Mouse (Mus musculus) liver, embryonic 14.5 days (tissue): ENCODE results near the gene Ntrk3. TPM values are rescaled to one million over a fixed set of nuclear protein-coding genes. Genes with fewer than 3 reads are reported as not detected.

Source experiments
- ATAC-seq: fragments of 200-750 bp; cut with Nextera tagmentation; 2 replicates; pipeline ENCODE4 v1.8.0; 2017; ENCODE audit warnings: moderate number of reproducible peaks, mild to moderate bottlenecking, moderate library complexity; ENCODE audit not compliant: insufficient read depth
- DNase-seq, 3 experiments: peaks; one replicate each; pipeline ENCODE4 v3.0.0-alpha.2; 2012 to 2013; ENCODE audit warnings: low read depth in 3 of 3, low spot score in 3 of 3
- H3K27ac ChIP-seq: fragments of 300-500 bp; sonication (generic); 2 replicates; pipeline ENCODE4 v1.5.1; 2014; ENCODE audit warnings: moderate library complexity, mild to moderate bottlenecking, control low read depth, inconsistent platforms
- H3K27me3 ChIP-seq: fragments of 300-500 bp; sonication (generic); 2 replicates; pipeline ENCODE4 v1.6.1; 2014; ENCODE audit warnings: mild to moderate bottlenecking, low read length, moderate library complexity; ENCODE audit not compliant: control insufficient read depth, insufficient read depth
- H3K36me3 ChIP-seq: fragments of 300-500 bp; sonication (generic); replicated peaks from 2 replicates; pipeline ENCODE4 v1.6.1; 2014; ENCODE audit warnings: low read depth; ENCODE audit not compliant: control insufficient read depth, insufficient read depth
- H3K4me1 ChIP-seq, 2 experiments: fragments of 200-500 bp in 1 of 2; fragments of 300-500 bp in 1 of 2; sonication (generic) in 1 of 2; replicated peaks; 2 replicates each; pipeline ENCODE4 v1.6.1; 2012 to 2014; ENCODE audit warnings: antibody characterized with exemption in 1 of 2, inconsistent platforms in 1 of 2, low read length in 1 of 2; ENCODE audit not compliant: control insufficient read depth in 2 of 2, insufficient read depth in 2 of 2
- H3K4me2 ChIP-seq: fragments of 300-500 bp; sonication (generic); 2 replicates; pipeline ENCODE4 v1.6.1; 2014; ENCODE audit warnings: low read depth, mild to moderate bottlenecking, control low read depth, moderate library complexity
- H3K4me3 ChIP-seq, 2 experiments: fragments of 200-500 bp in 1 of 2; fragments of 300-500 bp in 1 of 2; sonication (generic) in 1 of 2; 2 replicates each; pipeline ENCODE4 v1.5.1; 2012 to 2014; ENCODE audit warnings: low read depth in 2 of 2, low read length in 2 of 2, mild to moderate bottlenecking in 2 of 2, control low read depth in 1 of 2, inconsistent platforms in 1 of 2, moderate library complexity in 1 of 2; ENCODE audit not compliant: insufficient read depth in 1 of 2
- H3K9ac ChIP-seq: fragments of 300-500 bp; sonication (generic); replicated peaks from 2 replicates; pipeline ENCODE4 v1.6.1; 2014; ENCODE audit warnings: mild to moderate bottlenecking, control low read depth, moderate library complexity
- H3K9me3 ChIP-seq: fragments of 300-500 bp; sonication (generic); 2 replicates; pipeline ENCODE4 v1.6.1; 2016; ENCODE audit warnings: low read length, mixed read lengths; ENCODE audit not compliant: control insufficient read depth
- CTCF ChIP-seq: IDR thresholded peaks from 2 replicates; pipeline ENCODE4 v1.5.1; 2016; ENCODE audit warnings: antibody characterized with exemption, low read depth, control low read depth
- EP300 ChIP-seq: IDR thresholded peaks from 2 replicates; pipeline ENCODE4 v1.6.1; 2016; ENCODE audit warnings: antibody characterized with exemption, low read depth
- WGBS: fragments of 180-500 bp; shearing (Covaris S2); extraction: QIAGEN DNeasy Blood & Tissue Kit; methylation state at CpG from one replicate; pipeline ENCODE4 v1.1.7; 2014; ENCODE audit not compliant: insufficient replicate concordance; 5-methylcytosine and 5-hydroxymethylcytosine counted together
- polyA plus RNA-seq, 2 experiments: library from polyadenylated mRNA; depleted of rRNA in 1 of 2; stranded (reverse) in 1 of 2; unstranded in 1 of 2; fragments of >200 nt; fragmentation: Nextera tagmentation in 1 of 2; extraction: Ambion mirVana in 1 of 2; gene quantifications; 2 replicates each; pipeline versions ENCODE4 v1.2.1 to v1.2.3; 2012 to 2014

The Ntrk3 gene
- polyA plus RNA-seq, 2 experiments: 0.14 to 0.25 TPM

DNA sequence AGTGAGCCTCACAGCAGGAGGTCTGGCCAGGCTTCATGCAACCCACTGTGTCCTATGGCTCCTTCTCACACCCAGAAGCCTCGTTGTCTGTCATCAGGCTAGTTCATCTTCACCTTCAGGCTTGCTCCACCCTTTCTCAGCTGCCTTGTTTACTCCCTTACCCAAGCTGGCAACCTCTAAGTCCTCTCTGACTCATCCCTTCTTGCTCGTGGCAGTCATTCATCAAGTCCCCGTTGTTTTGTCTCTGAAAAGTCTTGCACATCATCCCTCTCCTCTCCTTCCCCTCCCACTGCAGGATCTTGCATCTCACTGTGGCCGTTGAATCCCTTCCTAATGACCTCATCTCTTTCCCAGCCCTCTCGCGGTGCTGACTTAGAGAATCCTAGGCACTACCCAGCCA is 35.1 kb downstream of the Ntrk3 start:
- Histone ChIP-seq H3K4me2 (no peak overlapping the region), H3K4me1 (no peaks in the 10 kb centered on the region), H3K27ac (no peak overlapping the region), H3K4me3 (no peak overlapping the region), H3K9me3 (no peaks in the 10 kb centered on the region), H3K9ac (no peak overlapping the region), H3K36me3 (no peaks in the 10 kb centered on the region), H3K27me3 (no peaks in the 10 kb centered on the region)
- ATAC-seq (no peak), DNase-seq (no peak)
- TF ChIP-seq EP300 (no peak), CTCF (no peak)
- WGBS: 46% methylated on average over 6 of the region's 6 CpGs

DNA sequence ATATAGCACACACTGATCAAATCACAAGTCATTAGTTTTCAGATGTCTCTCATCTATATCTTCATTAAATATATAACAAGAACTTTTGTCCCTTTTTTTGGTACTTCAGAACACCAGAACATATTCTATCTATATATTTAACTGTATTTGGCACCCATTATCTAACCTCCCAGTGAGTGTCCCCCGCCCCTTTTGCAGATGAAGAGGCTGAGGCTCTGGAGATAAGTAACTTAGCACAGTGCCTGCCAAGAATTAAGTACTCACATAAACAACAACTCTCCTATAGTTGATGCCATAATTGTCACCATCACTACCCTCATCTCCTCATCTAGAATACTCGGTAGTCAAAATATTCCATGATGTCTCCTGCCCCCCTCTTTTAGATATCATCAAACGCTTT is 42.6 kb downstream of the Ntrk3 start:
- H3K4me1 ChIP-seq: no peaks in the 10 kb centered on the region
- DNase-seq (no peak), ATAC-seq (no peak)
- TF ChIP-seq EP300: no peak
- no peak for TF ChIP-seq CTCF
- 51% methylated on average over 3 of the region's 3 CpGs for WGBS
- H3K27me3 ChIP-seq: no peaks in the 10 kb centered on the region
- H3K9me3 ChIP-seq: no peaks in the 10 kb centered on the region
- no peak overlapping the region for H3K4me3 ChIP-seq
- H3K36me3 ChIP-seq: no peaks in the 10 kb centered on the region
- no peak overlapping the region for H3K4me2 ChIP-seq
- H3K27ac ChIP-seq: no peak overlapping the region
- H3K9ac ChIP-seq: no peak overlapping the region

DNA sequence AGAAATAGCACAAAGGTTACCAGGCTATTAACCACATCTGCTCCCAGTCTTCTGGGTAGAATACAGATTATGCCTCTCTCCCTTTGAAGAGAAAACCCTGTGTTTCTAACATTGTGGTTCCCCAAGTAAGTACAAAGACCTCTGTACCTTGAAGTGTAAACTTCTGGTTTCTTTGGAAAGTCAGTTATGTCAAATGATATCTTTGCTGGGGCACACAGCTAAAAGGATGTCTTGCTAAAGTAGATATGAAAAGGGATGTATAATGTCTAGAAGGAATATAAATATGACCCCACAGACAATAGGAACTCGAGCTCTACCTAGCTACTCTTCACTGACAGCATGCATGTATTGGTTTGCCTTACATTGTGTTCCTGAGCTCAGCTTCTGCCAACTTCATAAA is 44.7 kb downstream of the Ntrk3 start:
- H3K9ac ChIP-seq: no peak overlapping the region
- no peaks in the 10 kb centered on the region for H3K27me3 ChIP-seq
- no peak overlapping the region for H3K4me2 ChIP-seq
- no peak for ATAC-seq
- H3K36me3 ChIP-seq: no peaks in the 10 kb centered on the region
- no peak for DNase-seq
- no peak overlapping the region for H3K4me3 ChIP-seq
- H3K4me1 ChIP-seq: no peaks in the 10 kb centered on the region
- TF ChIP-seq CTCF (no peak), EP300 (no peak)
- 9% methylated on average over 1 of the region's 1 CpGs for WGBS
- no peak overlapping the region for H3K27ac ChIP-seq
- no peaks in the 10 kb centered on the region for H3K9me3 ChIP-seq

DNA sequence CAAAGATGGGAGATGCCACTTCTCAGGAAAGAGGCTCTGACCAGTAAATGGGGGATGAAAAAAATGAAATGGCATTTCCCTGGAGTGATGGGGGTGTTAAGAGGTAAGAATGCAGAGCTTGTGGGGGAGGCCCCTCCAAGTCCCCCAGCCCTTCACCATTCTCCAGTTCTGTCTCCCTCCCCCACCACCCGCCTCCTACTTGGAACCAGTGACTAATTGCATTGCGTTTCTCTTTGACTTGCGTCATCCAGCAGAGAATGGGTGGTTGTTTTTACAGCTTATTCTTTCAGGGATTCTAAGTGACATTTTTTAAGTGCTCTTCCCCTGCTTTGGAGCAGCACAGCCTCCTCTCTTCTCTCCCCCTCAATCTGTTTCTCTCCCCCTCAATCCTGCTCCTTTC is 46.9 kb downstream of the Ntrk3 start:
- H3K36me3 ChIP-seq: no peaks in the 10 kb centered on the region
- H3K9ac ChIP-seq: no peak overlapping the region
- WGBS: 60% methylated on average over 3 of the region's 3 CpGs
- no peaks in the 10 kb centered on the region for H3K27me3 ChIP-seq
- no peak for ATAC-seq
- DNase-seq: no peak
- no peaks in the 10 kb centered on the region for H3K9me3 ChIP-seq
- no peak overlapping the region for H3K4me3 ChIP-seq
- no peaks in the 10 kb centered on the region for H3K4me1 ChIP-seq
- TF ChIP-seq EP300: no peak
- TF ChIP-seq CTCF: no peak
- H3K27ac ChIP-seq: no peak overlapping the region
- H3K4me2 ChIP-seq: no peak overlapping the region

DNA sequence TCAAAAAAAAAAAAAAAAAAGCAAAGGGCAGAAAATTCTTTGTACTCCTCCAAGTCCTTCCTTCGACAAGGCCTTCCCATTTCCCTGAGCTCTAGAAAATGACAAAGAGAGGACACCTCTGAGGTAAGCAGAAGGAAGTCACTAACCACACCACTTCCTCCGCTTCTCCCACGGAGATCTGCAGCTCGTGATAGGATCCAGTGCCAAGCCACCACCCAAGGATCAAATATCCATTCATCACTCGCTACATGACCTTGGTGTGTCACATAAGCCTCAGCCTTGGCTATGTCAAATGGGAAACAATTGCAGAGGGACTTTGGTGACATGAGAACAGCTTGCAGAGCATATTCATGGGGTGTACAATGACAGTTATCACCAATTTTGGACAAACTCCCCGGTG is 52.9 kb downstream of the Ntrk3 start:
- Histone ChIP-seq H3K4me1 (no peaks in the 10 kb centered on the region), H3K27ac (no peak overlapping the region), H3K4me2 (no peak overlapping the region), H3K4me3 (no peak overlapping the region), H3K36me3 (no peaks in the 10 kb centered on the region), H3K9ac (no peak overlapping the region), H3K27me3 (no peaks in the 10 kb centered on the region), H3K9me3 (no peaks in the 10 kb centered on the region)
- ATAC-seq (no peak), DNase-seq (no peak)
- WGBS: 8% methylated on average over 6 of the region's 6 CpGs
- TF ChIP-seq EP300 (no peak), CTCF (no peak)
